Mouse (Mus musculus): ENCODE results near the gene Srcin1. TPM values are rescaled to one million over a fixed set of nuclear protein-coding genes. Genes with fewer than 3 reads are reported as not detected.
A peak's percentile ranks its signal among the peaks of the same experiment; 100 is the strongest.

Gene Srcin1
- polyA plus RNA-seq, 1 experiment, result 0.32 TPM

DNA sequence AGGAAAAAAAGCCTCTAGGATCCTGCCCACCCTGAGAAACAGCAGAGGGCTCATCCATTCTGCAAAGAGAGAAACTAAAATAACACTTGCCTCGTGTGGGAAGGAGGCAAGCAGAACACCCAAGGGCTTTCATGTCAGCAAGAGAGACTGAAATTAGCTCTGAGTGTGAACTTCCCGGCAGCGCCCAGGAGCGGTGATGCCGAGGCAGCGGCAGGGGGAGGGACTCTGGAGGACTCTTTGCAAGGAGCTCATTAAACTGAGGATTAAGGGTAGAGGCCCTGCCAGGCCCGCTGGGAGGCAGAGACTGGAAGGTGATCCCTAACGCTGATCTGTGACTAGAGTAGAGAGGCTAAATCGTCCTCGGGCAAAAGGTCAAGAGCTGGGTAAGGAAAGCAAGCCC is 13.2 kb upstream of the Srcin1 start:
- Histone ChIP-seq H3K4me1 (replicated peaks; ENCODE audit: control insufficient read depth, insufficient read depth, low read length) (no peaks in the 10 kb centered on the region), H3K27me3 (ENCODE audit: control insufficient read depth, insufficient read depth, low read length) (no peaks in the 10 kb centered on the region), H3K4me3 (ENCODE audit: control insufficient read depth, insufficient read depth, low read length) (no peak overlapping the region), H3K36me3 (ENCODE audit: control insufficient read depth, insufficient read depth, low read length) (no peaks in the 10 kb centered on the region), H3K27ac (ENCODE audit: control insufficient read depth, insufficient read depth, low read length) (no peak overlapping the region)
- TF ChIP-seq CTCF (IDR thresholded peaks at IDR 0.05; ENCODE audit: borderline replicate concordance, control insufficient read depth, extremely low read depth, insufficient read depth, low read length, poor library complexity), result no peak
- TF ChIP-seq POLR2A (IDR thresholded peaks at IDR 0.05; ENCODE audit: control insufficient read depth, extremely low read depth, insufficient read depth, low read length, poor library complexity), result no peak
- DNase-seq, result no peak
- WGBS, result 90% methylated on average over 10 of the region's 10 CpGs

DNA sequence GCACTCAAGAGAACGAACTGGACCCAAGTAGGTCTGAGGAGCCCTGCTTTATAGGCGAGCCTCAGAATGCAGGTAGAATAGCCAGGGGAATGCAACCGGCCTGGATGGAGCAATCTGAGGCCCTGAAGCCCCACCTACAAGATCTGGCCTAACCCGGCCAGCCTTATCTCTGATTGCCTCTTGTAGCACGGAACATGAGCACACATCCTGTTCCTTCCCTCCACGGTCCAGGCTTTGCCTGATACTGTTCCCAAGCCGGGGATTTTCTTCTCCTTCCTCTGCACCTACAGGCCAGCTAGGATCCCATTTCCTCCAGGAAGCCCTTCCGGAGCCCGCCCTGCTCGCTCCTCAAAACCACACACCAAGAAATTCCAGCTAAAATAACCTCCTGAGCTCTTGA is 9.9 kb upstream of the Srcin1 start:
- H3K27me3 ChIP-seq (ENCODE audit: control insufficient read depth, insufficient read depth, low read length), result no peaks in the 10 kb centered on the region
- TF ChIP-seq CTCF (IDR thresholded peaks at IDR 0.05; ENCODE audit: borderline replicate concordance, control insufficient read depth, extremely low read depth, insufficient read depth, low read length, poor library complexity) (no peak), POLR2A (IDR thresholded peaks at IDR 0.05; ENCODE audit: control insufficient read depth, extremely low read depth, insufficient read depth, low read length, poor library complexity) (no peak)
- H3K4me3 ChIP-seq (ENCODE audit: control insufficient read depth, insufficient read depth, low read length), result no peak overlapping the region
- 72% methylated on average over 10 of the region's 10 CpGs for WGBS
- no peaks in the 10 kb centered on the region for H3K36me3 ChIP-seq (ENCODE audit: control insufficient read depth, insufficient read depth, low read length)
- no peaks in the 10 kb centered on the region for H3K4me1 ChIP-seq (replicated peaks; ENCODE audit: control insufficient read depth, insufficient read depth, low read length)
- DNase-seq, result no peak
- H3K27ac ChIP-seq (ENCODE audit: control insufficient read depth, insufficient read depth, low read length), result no peak overlapping the region

DNA sequence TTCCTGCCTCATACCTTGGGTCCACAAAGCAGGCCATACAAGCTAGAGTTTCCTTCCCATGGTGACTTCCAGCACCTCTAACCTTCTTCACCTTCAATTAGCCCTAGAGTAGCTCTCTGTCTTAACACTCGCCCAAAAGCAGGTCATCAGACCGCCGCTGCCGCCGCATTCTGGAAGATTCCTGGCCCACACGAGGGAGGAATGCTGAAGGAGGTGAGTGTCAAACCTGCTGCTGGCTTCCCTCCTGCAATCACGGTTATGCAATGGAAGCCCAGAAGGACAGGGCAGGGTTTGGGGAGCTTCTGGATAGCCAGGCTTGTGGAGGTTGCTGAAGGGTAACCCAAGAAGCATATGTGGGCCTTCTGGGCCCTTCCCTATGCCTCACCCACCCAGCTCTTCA is 8.5 kb upstream of the Srcin1 start:
- Histone ChIP-seq H3K4me1 (replicated peaks; ENCODE audit: control insufficient read depth, insufficient read depth, low read length) (no peaks in the 10 kb centered on the region), H3K36me3 (ENCODE audit: control insufficient read depth, insufficient read depth, low read length) (no peaks in the 10 kb centered on the region), H3K27ac (ENCODE audit: control insufficient read depth, insufficient read depth, low read length) (no peak overlapping the region), H3K27me3 (ENCODE audit: control insufficient read depth, insufficient read depth, low read length) (no peaks in the 10 kb centered on the region), H3K4me3 (ENCODE audit: control insufficient read depth, insufficient read depth, low read length) (no peak overlapping the region)
- 97% methylated on average over 7 of the region's 7 CpGs for WGBS
- no peak for TF ChIP-seq CTCF (IDR thresholded peaks at IDR 0.05; ENCODE audit: borderline replicate concordance, control insufficient read depth, extremely low read depth, insufficient read depth, low read length, poor library complexity)
- no peak for TF ChIP-seq POLR2A (IDR thresholded peaks at IDR 0.05; ENCODE audit: control insufficient read depth, extremely low read depth, insufficient read depth, low read length, poor library complexity)
- DNase-seq, result no peak

GRCm38 (mm10) chr11:97579088-97579857 is 3.3 kb upstream of the Srcin1 start:
- Histone ChIP-seq H3K36me3 (ENCODE audit: control insufficient read depth, insufficient read depth, low read length) (no peaks in the 10 kb centered on the region), H3K27ac (ENCODE audit: control insufficient read depth, insufficient read depth, low read length) (no peak overlapping the region), H3K4me3 (ENCODE audit: control insufficient read depth, insufficient read depth, low read length) (no peak overlapping the region), H3K27me3 (ENCODE audit: control insufficient read depth, insufficient read depth, low read length) (peaks cover 4% of the 10 kb centered on the region; the same call in 1 of the 2 replicates), H3K4me1 (replicated peaks; ENCODE audit: control insufficient read depth, insufficient read depth, low read length) (peaks cover 7% of the 10 kb centered on the region)
- no peak for DNase-seq
- TF ChIP-seq POLR2A (IDR thresholded peaks at IDR 0.05; ENCODE audit: control insufficient read depth, extremely low read depth, insufficient read depth, low read length, poor library complexity) (no peak), CTCF (IDR thresholded peaks at IDR 0.05; ENCODE audit: borderline replicate concordance, control insufficient read depth, extremely low read depth, insufficient read depth, low read length, poor library complexity) (no peak)
- WGBS, result 61% methylated on average over 10 of the region's 10 CpGs

DNA sequence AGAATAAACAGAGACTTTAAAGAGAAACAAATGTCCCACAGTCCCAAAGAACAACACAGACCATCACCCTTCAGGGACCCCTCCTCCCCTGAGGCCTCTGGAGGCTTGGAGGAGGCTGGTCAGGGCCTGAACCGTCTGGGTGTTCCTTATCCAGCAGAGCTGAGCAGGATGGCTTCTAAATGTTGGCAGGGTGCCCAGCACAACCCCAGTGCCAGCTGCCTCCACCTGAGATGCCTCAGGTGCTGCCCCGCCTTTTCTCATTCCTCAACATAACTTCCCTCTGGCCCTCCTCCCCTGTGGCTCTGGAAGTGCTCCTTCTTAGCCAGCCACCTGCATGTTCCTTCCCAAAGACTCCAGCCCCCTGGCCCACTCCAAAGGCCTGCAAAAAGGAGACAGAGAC is 2.3 kb upstream of the Srcin1 start:
- H3K4me3 ChIP-seq (ENCODE audit: control insufficient read depth, insufficient read depth, low read length), result no peak overlapping the region
- peaks cover 7% of the 10 kb centered on the region for H3K4me1 ChIP-seq (replicated peaks; ENCODE audit: control insufficient read depth, insufficient read depth, low read length)
- no peak for DNase-seq
- WGBS, result 27% methylated on average over 2 of the region's 2 CpGs
- no peak overlapping the region for H3K27ac ChIP-seq (ENCODE audit: control insufficient read depth, insufficient read depth, low read length)
- H3K27me3 ChIP-seq (ENCODE audit: control insufficient read depth, insufficient read depth, low read length), result peaks cover 9% of the 10 kb centered on the region; the same call in 1 of the 2 replicates
- TF ChIP-seq CTCF (IDR thresholded peaks at IDR 0.05; ENCODE audit: borderline replicate concordance, control insufficient read depth, extremely low read depth, insufficient read depth, low read length, poor library complexity), result no peak
- TF ChIP-seq POLR2A (IDR thresholded peaks at IDR 0.05; ENCODE audit: control insufficient read depth, extremely low read depth, insufficient read depth, low read length, poor library complexity), result no peak
- H3K36me3 ChIP-seq (ENCODE audit: control insufficient read depth, insufficient read depth, low read length), result no peaks in the 10 kb centered on the region

- Histone ChIP-seq H3K4me1 (replicated peaks; ENCODE audit: control insufficient read depth, insufficient read depth, low read length) (peaks cover 7% of the 10 kb centered on the region), H3K27ac (ENCODE audit: control insufficient read depth, insufficient read depth, low read length) (no peak overlapping the region), H3K4me3 (ENCODE audit: control insufficient read depth, insufficient read depth, low read length) (peak overlapping the region; percentile 37), H3K36me3 (ENCODE audit: control insufficient read depth, insufficient read depth, low read length) (no peaks in the 10 kb centered on the region), H3K27me3 (ENCODE audit: control insufficient read depth, insufficient read depth, low read length) (peaks cover 9% of the 10 kb centered on the region; the same call in 1 of the 2 replicates)
- peak; percentile 82 for DNase-seq
- TF ChIP-seq CTCF (IDR thresholded peaks at IDR 0.05; ENCODE audit: borderline replicate concordance, control insufficient read depth, extremely low read depth, insufficient read depth, low read length, poor library complexity) (peak; percentile 89), POLR2A (IDR thresholded peaks at IDR 0.05; ENCODE audit: control insufficient read depth, extremely low read depth, insufficient read depth, low read length, poor library complexity) (no peak)
- WGBS, result 2% methylated on average over 18 of the region's 18 CpGs
These were observed 348 bp downstream of the Srcin1 start for GRCm38 (mm10) chr11:97575638-97576037.
